Mouse (Mus musculus) limb, embryonic 12.5 days (tissue): ENCODE results near the gene Grik4. TPM values are rescaled to one million over a fixed set of nuclear protein-coding genes. Genes with fewer than 3 reads are reported as not detected.
A peak's percentile ranks its signal among the peaks of the same experiment; 100 is the strongest.

ENCODE experiments used
- ATAC-seq: fragments of 200-750 bp; cut with Nextera tagmentation; 2 replicates; pipeline ENCODE4 v1.8.0; 2017; ENCODE audit warnings: low read depth, moderate TSS enrichment; ENCODE audit not compliant: insufficient number of reproducible peaks, insufficient read depth, low FRiP score, low TSS enrichment
- H3K27ac ChIP-seq: fragments of 300-500 bp; sonication (generic); 2 replicates; pipeline ENCODE4 v1.5.1; 2016; ENCODE audit warnings: mild to moderate bottlenecking, moderate library complexity
- H3K27me3 ChIP-seq: fragments of 300-500 bp; sonication (generic); 2 replicates; pipeline ENCODE4 v1.6.1; 2016; ENCODE audit warnings: mild to moderate bottlenecking, moderate library complexity
- H3K36me3 ChIP-seq: fragments of 300-500 bp; sonication (generic); 2 replicates; pipeline ENCODE4 v1.6.1; 2016; ENCODE audit warnings: mild to moderate bottlenecking, moderate library complexity
- H3K4me1 ChIP-seq: fragments of 300-500 bp; sonication (generic); replicated peaks from 2 replicates; pipeline ENCODE4 v1.6.1; 2016
- H3K4me2 ChIP-seq: fragments of 300-500 bp; sonication (generic); 2 replicates; pipeline ENCODE4 v1.6.1; 2016; ENCODE audit warnings: mild to moderate bottlenecking, moderate library complexity
- H3K4me3 ChIP-seq: fragments of 300-500 bp; sonication (generic); replicated peaks from 2 replicates; pipeline ENCODE4 v1.5.1; 2016; ENCODE audit warnings: mild to moderate bottlenecking
- H3K9ac ChIP-seq: fragments of 300-500 bp; sonication (generic); replicated peaks from 2 replicates; pipeline ENCODE4 v1.6.1; 2016; ENCODE audit warnings: mild to moderate bottlenecking, moderate library complexity
- H3K9me3 ChIP-seq: fragments of 300-500 bp; sonication (generic); 2 replicates; pipeline ENCODE4 v1.6.1; 2016; ENCODE audit warnings: mild to moderate bottlenecking, moderate library complexity
- WGBS: fragments of 180-500 bp; shearing (Covaris S2); methylation state at CpG from one replicate; pipeline ENCODE4 v1.1.7; 2016; 5-methylcytosine and 5-hydroxymethylcytosine counted together
- polyA plus RNA-seq: library from polyadenylated mRNA; unstranded; fragments of >200 nt; fragmentation: Nextera tagmentation; extraction: Ambion mirVana; gene quantifications from 2 replicates; pipeline ENCODE4 v1.2.1, GENCODE M21; 2016

Grik4 gene
- polyA plus RNA-seq, 1 experiment from 2014 or later: 2.6 TPM

DNA sequence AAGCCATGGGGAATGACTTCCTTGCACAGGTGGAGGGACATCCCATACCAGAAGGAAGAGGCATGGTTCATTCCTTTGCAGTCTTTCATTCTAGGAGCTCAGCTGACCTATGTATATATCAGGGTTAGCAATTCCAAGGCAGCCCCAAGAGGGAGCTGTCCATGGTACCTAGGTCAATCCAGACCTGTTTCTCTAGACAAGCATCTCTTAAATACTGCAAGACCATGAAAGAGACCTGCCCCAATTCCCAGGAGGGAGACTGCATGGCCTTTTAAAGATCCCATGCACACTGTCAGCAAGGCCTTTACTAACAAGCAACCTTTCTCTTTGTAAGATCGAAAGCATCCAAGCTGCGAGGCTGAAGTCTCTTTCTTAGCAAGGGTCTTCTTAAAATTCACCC lies 291.5 kb downstream of the Grik4 start:
- no peak overlapping the region for H3K4me2 ChIP-seq
- no peaks in the 10 kb centered on the region for H3K4me1 ChIP-seq
- no peak overlapping the region for H3K27ac ChIP-seq
- no peaks in the 10 kb centered on the region for H3K27me3 ChIP-seq
- H3K9me3 ChIP-seq: no peaks in the 10 kb centered on the region
- no peak overlapping the region for H3K9ac ChIP-seq
- H3K36me3 ChIP-seq: no peaks in the 10 kb centered on the region
- 77% methylated on average over 2 of the region's 2 CpGs for WGBS
- no peak for ATAC-seq
- H3K4me3 ChIP-seq: no peak overlapping the region

DNA sequence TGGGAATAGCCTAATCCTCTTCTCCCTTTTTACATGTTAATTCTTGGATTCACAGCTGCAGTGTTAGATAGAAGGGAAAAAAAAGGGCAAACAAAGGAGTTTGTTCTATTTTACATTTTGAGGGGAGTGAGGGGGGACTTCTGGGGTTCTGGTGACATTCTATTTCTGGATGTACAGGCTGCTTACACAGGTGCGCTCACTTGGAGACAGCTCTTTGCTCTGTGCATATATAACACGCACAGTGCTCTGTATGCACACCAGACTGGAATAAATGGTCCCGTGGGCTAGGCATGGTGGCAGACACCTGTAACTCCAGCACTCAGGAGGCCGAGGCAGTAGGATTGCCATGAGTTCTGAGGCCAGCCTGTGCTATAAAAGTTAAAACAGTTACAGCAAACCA lies 292.0 kb downstream of the Grik4 start:
- Histone ChIP-seq H3K4me3 (no peak overlapping the region), H3K4me2 (no peak overlapping the region), H3K36me3 (no peaks in the 10 kb centered on the region), H3K9ac (no peak overlapping the region), H3K4me1 (no peaks in the 10 kb centered on the region), H3K9me3 (no peaks in the 10 kb centered on the region), H3K27ac (no peak overlapping the region), H3K27me3 (no peaks in the 10 kb centered on the region)
- WGBS: 68% methylated on average over 4 of the region's 4 CpGs
- no peak for ATAC-seq

- no peak for ATAC-seq
- H3K27me3 ChIP-seq: no peaks in the 10 kb centered on the region
- H3K4me3 ChIP-seq: no peak overlapping the region
- no peak overlapping the region for H3K4me2 ChIP-seq
- H3K27ac ChIP-seq: no peak overlapping the region
- no peaks in the 10 kb centered on the region for H3K9me3 ChIP-seq
- no peaks in the 10 kb centered on the region for H3K36me3 ChIP-seq
- 55% methylated on average over 5 of the region's 5 CpGs for WGBS
- H3K4me1 ChIP-seq: peaks cover 14% of the 10 kb centered on the region
- no peak overlapping the region for H3K9ac ChIP-seq
Observed at GRCm38 (mm10) chr9:42649872-42650271, 294.4 kb downstream of the Grik4 start.

GRCm38 (mm10) chr9:42648051-42648450 lies 296.2 kb downstream of the Grik4 start:
- no peak overlapping the region for H3K4me3 ChIP-seq
- no peak overlapping the region for H3K4me2 ChIP-seq
- no peak for ATAC-seq
- H3K9me3 ChIP-seq: no peaks in the 10 kb centered on the region
- no peaks in the 10 kb centered on the region for H3K36me3 ChIP-seq
- peaks cover 14% of the 10 kb centered on the region for H3K4me1 ChIP-seq
- H3K27me3 ChIP-seq: no peaks in the 10 kb centered on the region
- H3K27ac ChIP-seq: no peak overlapping the region
- WGBS: 94% methylated on average over 3 of the region's 3 CpGs
- no peak overlapping the region for H3K9ac ChIP-seq

- Histone ChIP-seq H3K9ac (no peak overlapping the region), H3K36me3 (no peaks in the 10 kb centered on the region), H3K4me3 (no peak overlapping the region), H3K4me1 (peaks cover 14% of the 10 kb centered on the region), H3K27me3 (no peaks in the 10 kb centered on the region), H3K27ac (no peak overlapping the region), H3K4me2 (no peak overlapping the region), H3K9me3 (no peaks in the 10 kb centered on the region)
- 72% methylated on average over 3 of the region's 3 CpGs for WGBS
- no peak for ATAC-seq
Observed at GRCm38 (mm10) chr9:42647596-42647995, 296.7 kb downstream of the Grik4 start.

- peak overlapping the region; percentile 8; the same call in 1 of the 2 replicates for H3K4me2 ChIP-seq
- ATAC-seq: no peak
- peaks cover 14% of the 10 kb centered on the region for H3K4me1 ChIP-seq
- H3K9ac ChIP-seq: no peak overlapping the region
- H3K36me3 ChIP-seq: no peaks in the 10 kb centered on the region
- WGBS: 43% methylated on average over 10 of the region's 10 CpGs
- no peak overlapping the region for H3K4me3 ChIP-seq
- H3K27me3 ChIP-seq: no peaks in the 10 kb centered on the region
- H3K9me3 ChIP-seq: no peaks in the 10 kb centered on the region
- no peak overlapping the region for H3K27ac ChIP-seq
Observed at GRCm38 (mm10) chr9:42646821-42647220, 297.5 kb downstream of the Grik4 start.

- no peak overlapping the region for H3K4me3 ChIP-seq
- H3K4me2 ChIP-seq: no peak overlapping the region
- H3K36me3 ChIP-seq: no peaks in the 10 kb centered on the region
- H3K27ac ChIP-seq: no peak overlapping the region
- no peak for ATAC-seq
- H3K4me1 ChIP-seq: peaks cover 14% of the 10 kb centered on the region
- WGBS: 96% methylated on average over 5 of the region's 5 CpGs
- H3K9me3 ChIP-seq: no peaks in the 10 kb centered on the region
- no peaks in the 10 kb centered on the region for H3K27me3 ChIP-seq
- no peak overlapping the region for H3K9ac ChIP-seq
Observed at GRCm38 (mm10) chr9:42645161-42645560, 299.1 kb downstream of the Grik4 start.

DNA sequence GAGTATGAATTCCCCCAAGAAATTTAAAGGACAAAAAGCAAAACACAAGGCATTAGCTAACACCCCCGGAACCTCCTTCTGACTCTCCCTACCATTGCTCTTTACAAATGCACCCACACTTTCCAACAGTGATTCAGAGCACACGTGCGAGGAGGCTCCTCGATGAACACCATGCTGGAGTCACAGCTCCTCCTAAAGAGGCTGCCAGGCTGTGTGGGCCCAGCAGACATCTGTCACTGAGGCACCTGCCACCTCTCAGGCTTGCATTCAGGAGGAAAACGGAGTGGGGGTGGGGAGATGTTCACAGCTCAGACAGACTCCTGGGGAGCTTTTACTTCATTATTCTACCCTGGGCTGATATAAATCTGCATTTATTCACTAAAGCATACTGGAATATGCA lies 301.5 kb downstream of the Grik4 start:
- WGBS: 42% methylated on average over 5 of the region's 5 CpGs
- H3K27ac ChIP-seq: no peak overlapping the region
- no peaks in the 10 kb centered on the region for H3K36me3 ChIP-seq
- H3K4me3 ChIP-seq: no peak overlapping the region
- no peaks in the 10 kb centered on the region for H3K27me3 ChIP-seq
- no peak overlapping the region for H3K9ac ChIP-seq
- H3K4me1 ChIP-seq: peaks cover 23% of the 10 kb centered on the region
- no peaks in the 10 kb centered on the region for H3K9me3 ChIP-seq
- no peak overlapping the region for H3K4me2 ChIP-seq
- no peak for ATAC-seq

DNA sequence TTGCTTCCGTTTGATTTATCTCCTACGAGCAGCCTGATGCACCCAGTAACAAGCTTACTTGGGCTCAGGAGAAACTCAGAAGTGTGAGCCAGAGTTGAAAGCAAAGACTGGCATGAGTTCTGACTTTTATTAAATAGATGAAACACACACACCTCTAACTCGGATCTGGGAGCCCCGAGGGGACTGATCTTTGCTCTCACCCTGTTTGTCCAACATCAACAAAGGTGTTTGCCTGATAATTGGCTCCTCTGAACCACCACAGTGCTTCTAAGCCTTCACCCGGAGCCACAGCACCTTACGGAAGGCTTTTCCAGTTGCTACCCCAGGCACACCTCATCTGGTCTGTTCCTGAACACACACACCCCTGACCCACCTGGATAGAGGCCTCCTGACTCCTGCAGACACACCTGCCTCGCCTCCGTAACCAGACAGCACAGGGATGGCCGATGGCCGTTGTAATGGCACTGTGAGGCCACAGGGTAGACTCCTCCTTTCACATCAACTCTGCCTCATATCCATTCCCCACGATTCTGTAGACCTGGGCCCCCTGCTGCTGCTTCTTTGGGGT lies 302.7 kb downstream of the Grik4 start:
- Histone ChIP-seq H3K9me3 (no peaks in the 10 kb centered on the region), H3K4me1 (peaks cover 18% of the 10 kb centered on the region), H3K4me3 (no peak overlapping the region), H3K36me3 (no peaks in the 10 kb centered on the region), H3K27me3 (0 out of 2 replicates have a peak, but pooled peaks cover 3% of the 10 kb centered on the region), H3K27ac (no peak overlapping the region), H3K4me2 (no peak overlapping the region), H3K9ac (no peak overlapping the region)
- ATAC-seq: no peak
- WGBS: 66% methylated on average over 11 of the region's 11 CpGs

DNA sequence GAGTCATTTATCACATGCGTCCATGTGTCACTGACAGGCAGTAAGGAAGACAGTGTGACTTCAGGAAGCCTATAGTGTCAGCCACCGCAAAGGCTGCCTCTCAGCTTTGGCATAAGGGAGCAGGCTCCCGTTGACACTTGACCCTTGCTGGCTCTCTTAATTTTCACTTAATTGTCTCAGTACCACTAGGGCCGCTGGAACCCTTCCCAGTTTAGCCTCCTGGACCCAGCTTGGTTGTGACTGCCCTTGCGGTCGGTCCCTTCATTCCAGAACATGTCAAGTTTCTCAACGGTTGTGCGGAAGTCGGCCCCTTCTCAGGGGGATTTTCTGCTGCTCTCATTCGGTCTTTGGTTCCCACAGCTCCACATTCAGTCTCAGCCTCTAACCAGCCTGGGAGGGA lies 307.8 kb downstream of the Grik4 start:
- Histone ChIP-seq H3K9ac (no peak overlapping the region), H3K27me3 (peaks cover 17% of the 10 kb centered on the region; the same call in 1 of the 2 replicates), H3K4me2 (no peak overlapping the region), H3K36me3 (no peaks in the 10 kb centered on the region), H3K4me1 (peaks cover 9% of the 10 kb centered on the region; the same call in 1 of the 2 replicates), H3K27ac (no peak overlapping the region), H3K4me3 (no peak overlapping the region), H3K9me3 (no peaks in the 10 kb centered on the region)
- ATAC-seq: no peak
- 62% methylated on average over 10 of the region's 10 CpGs for WGBS

DNA sequence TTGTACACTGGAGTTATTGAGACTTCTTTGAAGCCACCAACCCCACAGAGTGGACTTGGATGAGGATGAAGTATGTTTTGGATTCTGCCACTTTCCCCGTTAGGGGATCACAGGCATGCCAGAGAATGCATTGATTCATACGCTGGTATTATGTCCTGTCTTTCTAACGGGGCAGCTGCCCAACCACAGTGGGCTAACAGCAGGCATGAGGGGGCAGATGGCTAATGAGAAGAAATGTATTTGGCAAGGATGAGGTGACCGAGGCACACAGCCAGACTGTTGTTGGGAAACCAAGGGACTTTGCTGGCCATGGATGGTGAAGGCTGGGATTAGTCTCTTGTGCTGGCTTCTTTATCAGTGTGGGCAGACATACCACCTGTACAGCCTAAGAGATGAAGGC lies 312.8 kb downstream of the Grik4 start:
- whole genome bisulfite sequencing: 87% methylated on average over 4 of the region's 4 CpGs
- H3K27me3 ChIP-seq: peaks cover 18% of the 10 kb centered on the region
- H3K36me3 ChIP-seq: no peaks in the 10 kb centered on the region
- no peak overlapping the region for H3K4me3 ChIP-seq
- ATAC-seq: no peak
- H3K4me2 ChIP-seq: no peak overlapping the region
- H3K9ac ChIP-seq: no peak overlapping the region
- peaks cover 10% of the 10 kb centered on the region for H3K4me1 ChIP-seq
- H3K27ac ChIP-seq: no peak overlapping the region
- no peaks in the 10 kb centered on the region for H3K9me3 ChIP-seq

- 20% methylated on average over 6 of the region's 6 CpGs for WGBS
- peaks cover 5% of the 10 kb centered on the region; the same call in 1 of the 2 replicates for H3K27me3 ChIP-seq
- H3K4me2 ChIP-seq: no peak overlapping the region
- peaks cover 10% of the 10 kb centered on the region for H3K4me1 ChIP-seq
- no peaks in the 10 kb centered on the region for H3K9me3 ChIP-seq
- ATAC-seq: no peak
- H3K27ac ChIP-seq: no peak overlapping the region
- H3K9ac ChIP-seq: no peak overlapping the region
- no peaks in the 10 kb centered on the region for H3K36me3 ChIP-seq
- no peak overlapping the region for H3K4me3 ChIP-seq
Observed at GRCm38 (mm10) chr9:42627634-42628033, 316.7 kb downstream of the Grik4 start.
